Comparison of ENCODE assay signal across 7 mouse cellular contexts in genomic region chr15:83464083-83464904, GRCm38 (mm10). TPM values are rescaled to one million over a fixed set of nuclear protein-coding genes. Genes with fewer than 3 reads are reported as not detected.
DNase-seq lines count a peak whose midpoint lies in the region; ATAC-seq lines count a peak whose summit lies in the region.

TSS of gene Pacsin2 (minus strand) at chr15:83464606.

- no peaks in the 10 kb centered on the region for H3K9me3 ChIP-seq in intestine, embryonic 15.5 days
- no peaks in the 10 kb centered on the region for H3K9me3 ChIP-seq in midbrain, embryonic 10.5 days (replicated peaks)

- peak within 1 kb of the TSS; percentile 86 for H3K4me3 ChIP-seq in intestine, embryonic 15.5 days (replicated peaks)
- H3K4me3 ChIP-seq in midbrain, embryonic 10.5 days = peak within 1 kb of the TSS; percentile 77

- H3K36me3 ChIP-seq in intestine, embryonic 15.5 days = no peaks in the 10 kb centered on the region
- H3K36me3 ChIP-seq in midbrain, embryonic 10.5 days = no peaks in the 10 kb centered on the region

- peak within 1 kb of the TSS; percentile 78 for H3K27ac ChIP-seq in intestine, embryonic 15.5 days
- peak within 1 kb of the TSS; percentile 92 for H3K27ac ChIP-seq in midbrain, embryonic 10.5 days (replicated peaks)

- intact Hi-C loops in gastrocnemius, postnatal 36 days (cut with DNase I) = loop anchor here (10.0 kb wide), 1 partner anchor 49 kb away; no protein-coding TSS in a partner anchor
- intact Hi-C loops in left cerebral cortex, postnatal 25 days (cut with DNase I) = no loop called here

- H3K4me1 ChIP-seq in intestine, embryonic 15.5 days (replicated peaks) = peaks cover 10% of the 10 kb centered on the region; the same call in 1 of the 2 replicates
- peaks cover 23% of the 10 kb centered on the region for H3K4me1 ChIP-seq in midbrain, embryonic 10.5 days

- peak within 1 kb of the TSS; percentile 87 for H3K9ac ChIP-seq in intestine, embryonic 15.5 days

- peak; percentile 98 for ATAC-seq in intestine, embryonic 15.5 days

- peak within 1 kb of the TSS; percentile 80 for H3K4me2 ChIP-seq in intestine, embryonic 15.5 days (replicated peaks)

- H3K27me3 ChIP-seq in intestine, embryonic 15.5 days (replicated peaks) = no peaks in the 10 kb centered on the region
- H3K27me3 ChIP-seq in midbrain, embryonic 10.5 days (ENCODE audit: low read depth, poor library complexity, severe bottlenecking) = no peaks in the 10 kb centered on the region

- WGBS in intestine, embryonic 15.5 days = under 1% methylated on average over 85 of the region's 88 CpGs
- under 1% methylated on average over 87 of the region's 88 CpGs for WGBS in midbrain, embryonic 10.5 days

- peak; percentile 96 to 97 for DNase-seq in adrenal gland, adult 18-20 months (ENCODE audit: low spot score in 2 of 2)
- peak; percentile 99 for DNase-seq in embryo, embryonic 11 days
- peak; percentile 96 to 99 for DNase-seq in gastrocnemius, postnatal 36 days
- peak; percentile 95 to 98 for DNase-seq in left cerebral cortex, postnatal 25 days (ENCODE audit: low spot score in 2 of 2)
- peak; percentile 99 for DNase-seq in midbrain, embryonic 10.5 days (ENCODE audit: low spot score)
- DNase-seq in right cerebral cortex, postnatal 4 days = peak; percentile 91

RNA-seq across cellular contexts. Expression of gene Pacsin2, which starts in this region (rescaled TPM):
- total RNA-seq in adrenal gland, adult 18-20 months (2021) = 10 to 100 TPM; 88.9 to 94.8 TPM
- total RNA-seq in gastrocnemius, postnatal 36 days (2021) = 10 to 100 TPM; 41.4 to 50.5 TPM
- polyA plus RNA-seq in intestine, embryonic 15.5 days (2015; fragmentation: Nextera tagmentation; extraction: Ambion mirVana) = 70.8 and 78.1 TPM in 2 replicates
- total RNA-seq in left cerebral cortex, postnatal 25 days (2021) = 10 to 100 TPM; 90.1 to 97.8 TPM
- 55.6 TPM in 2 replicates for polyA plus RNA-seq in midbrain, embryonic 10.5 days (2016; fragmentation: Nextera tagmentation; extraction: Ambion mirVana)

Comparison
In these comparisons a context has a peak if more than half of its experiments do, and no peak if none do; other contexts are left out.
1. Peak in every context shown above with its lines: DNase-seq, ATAC-seq, H3K4me3 ChIP-seq and H3K27ac ChIP-seq.